Mouse (Mus musculus) heart, embryonic 15.5 days (tissue): ENCODE results near the gene Gsta2. TPM values are rescaled to one million over a fixed set of nuclear protein-coding genes. Genes with fewer than 3 reads are reported as not detected.
"Not testable (repeated sequence)": the region's sequence is repeated elsewhere in the genome, so short reads cannot be mapped to it uniquely, and the experiment has no call there.

ENCODE experiments used
- ATAC-seq: fragments of 200-750 bp; cut with Nextera tagmentation; replicated peaks from 2 replicates; pipeline ENCODE4 v1.8.0; 2017; ENCODE audit warnings: low read depth, moderate TSS enrichment; ENCODE audit not compliant: insufficient number of reproducible peaks, insufficient read depth, low FRiP score
- H3K27ac ChIP-seq: fragments of 300-500 bp; sonication (generic); 2 replicates; pipeline ENCODE4 v1.5.1; 2015; ENCODE audit warnings: mild to moderate bottlenecking, inconsistent platforms
- H3K27me3 ChIP-seq: fragments of 300-500 bp; sonication (generic); 2 replicates; pipeline ENCODE4 v1.6.1; 2015; ENCODE audit warnings: inconsistent platforms
- H3K36me3 ChIP-seq: fragments of 300-500 bp; sonication (generic); 2 replicates; pipeline ENCODE4 v1.6.1; 2015; ENCODE audit warnings: mild to moderate bottlenecking, inconsistent platforms
- H3K4me1 ChIP-seq: fragments of 300-500 bp; sonication (generic); replicated peaks from 2 replicates; pipeline ENCODE4 v1.6.1; 2015; ENCODE audit warnings: inconsistent platforms
- H3K4me2 ChIP-seq: fragments of 300-500 bp; sonication (generic); 2 replicates; pipeline ENCODE4 v1.6.1; 2015; ENCODE audit warnings: inconsistent platforms, mild to moderate bottlenecking, moderate library complexity
- H3K4me3 ChIP-seq: fragments of 300-500 bp; sonication (generic); 2 replicates; pipeline ENCODE4 v1.5.1; 2015; ENCODE audit warnings: mild to moderate bottlenecking, inconsistent platforms
- H3K9ac ChIP-seq: fragments of 300-500 bp; sonication (generic); 2 replicates; pipeline ENCODE4 v1.6.1; 2015; ENCODE audit warnings: mild to moderate bottlenecking, inconsistent platforms
- H3K9me3 ChIP-seq: fragments of 300-500 bp; sonication (generic); replicated peaks from 2 replicates; pipeline ENCODE4 v1.6.1; 2016; ENCODE audit warnings: inconsistent platforms
- WGBS: fragments of 180-500 bp; shearing (Covaris S2); methylation state at CpG from one replicate; pipeline ENCODE4 v1.1.7; 2015; ENCODE audit warnings: mixed read lengths; 5-methylcytosine and 5-hydroxymethylcytosine counted together
- polyA plus RNA-seq: library from polyadenylated mRNA; unstranded; fragments of >200 nt; fragmentation: Nextera tagmentation; extraction: Ambion mirVana; gene quantifications from 2 replicates; pipeline ENCODE4 v1.2.1, GENCODE M21; 2015

Gsta2 gene
- polyA plus RNA-seq, 1 experiment from 2014 or later = not detected

DNA sequence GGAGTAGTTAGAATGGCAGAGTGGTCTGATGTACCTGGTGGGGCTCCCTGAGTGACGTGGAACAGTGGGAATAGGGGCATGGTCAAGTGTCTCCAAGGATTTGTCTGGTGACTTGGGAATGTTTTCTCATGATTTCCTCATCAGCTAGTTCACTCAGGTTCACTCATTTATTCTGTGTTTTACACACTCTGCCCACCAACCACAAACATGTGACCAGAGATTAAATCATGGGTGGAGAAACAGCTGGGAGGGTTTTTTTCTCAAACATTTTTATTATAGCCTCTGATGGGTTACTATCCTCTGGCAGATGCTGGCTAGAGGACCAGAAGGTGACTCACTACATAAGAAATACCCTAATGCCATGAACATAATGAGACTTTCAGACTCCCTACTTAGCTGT is 57.4 kb downstream of the Gsta2 start:
- H3K36me3 ChIP-seq = no peaks in the 10 kb centered on the region
- H3K9ac ChIP-seq = no peak overlapping the region
- H3K9me3 ChIP-seq = no peaks in the 10 kb centered on the region
- no peaks in the 10 kb centered on the region for H3K27me3 ChIP-seq
- H3K27ac ChIP-seq = no peak overlapping the region
- 73% methylated on average over 1 of the region's 1 CpGs for WGBS
- no peak for ATAC-seq
- H3K4me3 ChIP-seq = no peak overlapping the region
- no peak overlapping the region for H3K4me2 ChIP-seq
- H3K4me1 ChIP-seq = no peaks in the 10 kb centered on the region

DNA sequence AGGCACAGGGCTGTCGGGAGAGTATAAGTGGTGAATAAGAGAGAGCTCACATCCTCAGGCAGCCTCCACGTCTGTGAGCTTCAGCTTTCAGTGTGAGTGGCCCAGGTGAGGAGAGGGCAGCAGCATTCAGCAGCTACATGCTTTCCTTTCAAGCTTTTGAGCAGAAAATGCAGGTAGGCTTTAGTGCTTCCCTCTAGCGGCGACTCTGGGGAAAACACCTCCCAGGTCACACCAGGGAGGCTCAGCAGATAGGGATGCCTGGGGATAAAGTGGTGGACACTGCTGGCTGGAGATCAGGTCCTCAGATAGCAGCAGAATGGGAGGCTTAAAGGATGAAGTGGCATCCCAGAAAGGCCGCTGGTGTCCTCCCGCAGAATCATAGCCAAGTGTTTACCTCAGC is 59.5 kb downstream of the Gsta2 start:
- WGBS = 10% methylated on average over 6 of the region's 6 CpGs
- H3K9ac ChIP-seq, H3K4me2 ChIP-seq, H3K27ac ChIP-seq, H3K4me1 ChIP-seq, H3K36me3 ChIP-seq, H3K9me3 ChIP-seq, H3K27me3 ChIP-seq, H3K4me3 ChIP-seq: not testable (repeated sequence)
- 0 out of 2 replicates have a peak, but pooled peaks have one; percentile 4 for ATAC-seq

GRCm38 (mm10) chr9:78294781-78295180 is 60.8 kb downstream of the Gsta2 start:
- H3K4me3 ChIP-seq, H3K27me3 ChIP-seq, H3K4me1 ChIP-seq, H3K27ac ChIP-seq, H3K4me2 ChIP-seq, H3K9me3 ChIP-seq, H3K36me3 ChIP-seq, ATAC-seq, H3K9ac ChIP-seq: not testable (repeated sequence)
- 64% methylated on average over 6 of the region's 7 CpGs for WGBS

GRCm38 (mm10) chr9:78293683-78294082 is 61.9 kb downstream of the Gsta2 start:
- whole genome bisulfite sequencing = 82% methylated on average over 1 of the region's 1 CpGs
- H3K27me3 ChIP-seq, H3K9ac ChIP-seq, H3K4me1 ChIP-seq, H3K36me3 ChIP-seq, H3K4me3 ChIP-seq, H3K27ac ChIP-seq, H3K4me2 ChIP-seq, ATAC-seq, H3K9me3 ChIP-seq: not testable (repeated sequence)

- H3K27me3 ChIP-seq, H3K9me3 ChIP-seq, H3K36me3 ChIP-seq, H3K27ac ChIP-seq, ATAC-seq, H3K4me1 ChIP-seq, H3K4me3 ChIP-seq, H3K9ac ChIP-seq, H3K4me2 ChIP-seq: not testable (repeated sequence)
- WGBS = 66% methylated on average over 8 of the region's 8 CpGs
These were observed 63.1 kb downstream of the Gsta2 start for GRCm38 (mm10) chr9:78292462-78292861.

GRCm38 (mm10) chr9:78289723-78290122 is 65.9 kb downstream of the Gsta2 start, which contains the start of gene Gm10639:
Gene Gm10639 (plus strand): TSS chr9:78289923.
- H3K27me3 ChIP-seq, H3K4me1 ChIP-seq, H3K27ac ChIP-seq, H3K9ac ChIP-seq, H3K4me2 ChIP-seq, H3K36me3 ChIP-seq, H3K4me3 ChIP-seq, H3K9me3 ChIP-seq, ATAC-seq: not testable (repeated sequence)
- 74% methylated on average over 3 of the region's 3 CpGs for WGBS

GRCm38 (mm10) chr9:78289063-78289462 is 66.5 kb downstream of the Gsta2 start:
- H3K4me1 ChIP-seq, H3K27me3 ChIP-seq, H3K4me3 ChIP-seq, H3K9ac ChIP-seq, H3K27ac ChIP-seq, H3K36me3 ChIP-seq, H3K9me3 ChIP-seq, ATAC-seq, H3K4me2 ChIP-seq: not testable (repeated sequence)
- 41% methylated on average over 1 of the region's 1 CpGs for WGBS

GRCm38 (mm10) chr9:78282002-78282711 is 73.4 kb downstream of the Gsta2 start:
- not testable (repeated sequence) for H3K9me3 ChIP-seq, H3K27me3 ChIP-seq, H3K4me2 ChIP-seq, H3K9ac ChIP-seq, H3K4me1 ChIP-seq, H3K4me3 ChIP-seq, ATAC-seq, H3K27ac ChIP-seq, H3K36me3 ChIP-seq
- WGBS = 76% methylated on average over 4 of the region's 4 CpGs

Other genes starting within 250 kb of the Gsta2 start
- 42.4 and 48.6 TPM in 2 replicates for gene Fbxo9, start 246.7 kb downstream of the Gsta2 start, polyA plus RNA-seq
- 13.4 and 16.8 TPM in 2 replicates for gene Ick, start 246.6 kb downstream of the Gsta2 start, polyA plus RNA-seq
- gene Gsta4, start 173.0 kb downstream of the Gsta2 start, polyA plus RNA-seq = 67.4 and 72.1 TPM in 2 replicates
- gene Gsta1, start 125.1 kb downstream of the Gsta2 start, polyA plus RNA-seq = not detected in 2 replicates
- not detected in 2 replicates for gene Gm3776, start 98.7 kb downstream of the Gsta2 start, polyA plus RNA-seq
- not detected in 2 replicates for gene Gm10639, start 65.9 kb downstream of the Gsta2 start, polyA plus RNA-seq
- not detected in 2 replicates for gene Omt2a, start 41.0 kb downstream of the Gsta2 start, polyA plus RNA-seq
- not detected in 2 replicates for gene Omt2b, start 28.2 kb downstream of the Gsta2 start, polyA plus RNA-seq
- not detected in 2 replicates for gene Dppa5a, start 12.4 kb upstream of the Gsta2 start, polyA plus RNA-seq
- gene Ooep, start 22.9 kb upstream of the Gsta2 start, polyA plus RNA-seq = 0.36 and 0.53 TPM in 2 replicates
- gene Ddx43, start 40.0 kb upstream of the Gsta2 start, polyA plus RNA-seq = 0.09 TPM in 1 of 2 replicates, not detected in the other
- 0.97 and 1.4 TPM in 2 replicates for gene Cgas, start 87.4 kb upstream of the Gsta2 start, polyA plus RNA-seq
- 26.2 and 27.7 TPM in 2 replicates for gene Mto1, start 92.4 kb upstream of the Gsta2 start, polyA plus RNA-seq
- 0.43 and 0.67 TPM in 2 replicates for gene Gm17324, start 93.0 kb upstream of the Gsta2 start, polyA plus RNA-seq
- 2,802 and 3,192 TPM in 2 replicates for gene Eef1a1, start 133.4 kb upstream of the Gsta2 start, polyA plus RNA-seq
- gene Slc17a5, start 232.3 kb upstream of the Gsta2 start, polyA plus RNA-seq = 8.5 and 9.8 TPM in 2 replicates